Comparison of ENCODE assay signal across 12 mouse cellular contexts in the genomic region with DNA sequence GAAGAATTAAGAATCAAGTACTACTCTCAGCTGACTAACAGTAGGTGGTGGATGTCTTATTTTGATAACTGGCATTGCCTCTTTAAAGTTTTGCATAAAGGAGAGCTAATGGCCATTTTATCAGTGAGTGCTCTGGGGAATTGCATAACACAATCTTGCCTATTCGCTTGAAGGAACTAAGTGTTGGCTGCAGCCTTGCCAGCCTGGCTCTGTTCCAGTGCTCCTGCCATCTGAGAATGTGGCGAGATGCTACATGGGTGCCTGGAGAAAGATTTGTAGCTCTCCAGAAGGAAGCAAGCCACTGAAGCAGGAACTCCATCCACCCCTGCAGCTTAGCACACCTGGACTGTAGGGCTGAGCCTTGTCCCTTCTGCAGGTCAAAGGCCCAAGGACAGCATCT.
DNase-seq lines count a peak whose midpoint lies in the region; ATAC-seq and TF ChIP-seq lines count a peak whose summit lies in the region.
"Had no signal": no experiment of that assay in that cellular context is flagged by ENCODE, and none has a peak within 500 bp of the region (broad histone marks: within the 10 kb centered on the region; RNA-seq: fewer than 3 reads in every experiment).

No protein-coding gene starts in this region.

- no peak for TF ChIP-seq CTCF in cerebellum, adult 2 months (IDR thresholded peaks at IDR 0.05; ENCODE audit: borderline replicate concordance, insufficient read depth, low read depth, low read length)
- no peak for TF ChIP-seq CTCF in intestine, postnatal 0 days (IDR thresholded peaks at IDR 0.05; ENCODE audit: low read depth)

- peak; percentile 18 for DNase-seq in kidney, adult 11 months
- peak; percentile 7 for DNase-seq in ovary, postnatal 36 days (ENCODE audit: low spot score)
- no peak for DNase-seq in ovary, postnatal 10 days (ENCODE audit: low spot score)
- DNase-seq in cerebellum, adult 2 months: peak; percentile 69 to 76
- peak; percentile 20 to 44 for DNase-seq in kidney, postnatal 36 days
- no peak for DNase-seq in liver, embryonic 11.5 days (ENCODE audit: low spot score)
- DNase-seq: gastrocnemius, postnatal 36 days; liver, embryonic 13.5 days; thymus, adult 2 months had no signal

- H3K9me3 ChIP-seq in kidney, embryonic 14.5 days (ENCODE audit: control insufficient read depth, low read length): no peaks in the 10 kb centered on the region
- no peaks in the 10 kb centered on the region for H3K9me3 ChIP-seq in liver, embryonic 11.5 days (ENCODE audit: control insufficient read depth, low read length)
- no peaks in the 10 kb centered on the region for H3K9me3 ChIP-seq in intestine, postnatal 0 days (ENCODE audit: control insufficient read depth)
- H3K9me3 ChIP-seq: liver, embryonic 13.5 days; neural tube, embryonic 13.5 days had no signal

- no peaks in the 10 kb centered on the region for H3K36me3 ChIP-seq in kidney, embryonic 14.5 days (ENCODE audit: control insufficient read depth, insufficient read depth, low read length)
- no peaks in the 10 kb centered on the region for H3K36me3 ChIP-seq in liver, embryonic 11.5 days (ENCODE audit: control insufficient read depth, insufficient read depth, low read length)
- H3K36me3 ChIP-seq in intestine, postnatal 0 days (ENCODE audit: control insufficient read depth, insufficient read depth): no peaks in the 10 kb centered on the region
- H3K36me3 ChIP-seq: liver, embryonic 13.5 days; neural tube, embryonic 13.5 days had no signal

- H3K4me2 ChIP-seq in kidney, embryonic 14.5 days (replicated peaks; ENCODE audit: low read depth, low read length): no peak overlapping the region
- H3K4me2 ChIP-seq in liver, embryonic 11.5 days: no peak overlapping the region
- H3K4me2 ChIP-seq in intestine, postnatal 0 days (replicated peaks; ENCODE audit: low read depth): no peak overlapping the region
- H3K4me2 ChIP-seq: liver, embryonic 13.5 days; neural tube, embryonic 13.5 days had no signal

- ATAC-seq in kidney, embryonic 14.5 days (ENCODE audit: low FRiP score, low TSS enrichment): no peak
- no peak for ATAC-seq in liver, embryonic 11.5 days (replicated peaks; ENCODE audit: low FRiP score)
- ATAC-seq in intestine, postnatal 0 days: no peak

- no peak for TF ChIP-seq POLR2A in cerebellum, adult 2 months (IDR thresholded peaks at IDR 0.05; ENCODE audit: borderline replicate concordance, insufficient read depth, low read length)

- 0 out of 2 replicates have a peak, but pooled peaks cover 4% of the 10 kb centered on the region for H3K4me1 ChIP-seq in kidney, embryonic 14.5 days (ENCODE audit: control insufficient read depth, insufficient read depth, low read length)
- peaks cover 14% of the 10 kb centered on the region for H3K4me1 ChIP-seq in cerebellum, adult 2 months (ENCODE audit: control insufficient read depth, insufficient read depth, low read length)
- no peaks in the 10 kb centered on the region for H3K4me1 ChIP-seq in liver, embryonic 11.5 days (replicated peaks; ENCODE audit: control insufficient read depth, insufficient read depth, low read length)
- H3K4me1 ChIP-seq in intestine, postnatal 0 days (replicated peaks; ENCODE audit: control insufficient read depth, insufficient read depth, low read length): no peaks in the 10 kb centered on the region
- H3K4me1 ChIP-seq: liver, embryonic 13.5 days; neural tube, embryonic 13.5 days had no signal

- H3K27me3 ChIP-seq in kidney, embryonic 14.5 days (ENCODE audit: control insufficient read depth, insufficient read depth, low read length): no peaks in the 10 kb centered on the region
- H3K27me3 ChIP-seq in cerebellum, adult 2 months (ENCODE audit: control insufficient read depth, insufficient read depth, low read length): no peaks in the 10 kb centered on the region
- no peaks in the 10 kb centered on the region for H3K27me3 ChIP-seq in liver, embryonic 11.5 days (replicated peaks; ENCODE audit: control insufficient read depth, insufficient read depth, low read length)
- H3K27me3 ChIP-seq in intestine, postnatal 0 days (replicated peaks; ENCODE audit: control insufficient read depth, insufficient read depth, low read length): no peaks in the 10 kb centered on the region
- H3K27me3 ChIP-seq: liver, embryonic 13.5 days; neural tube, embryonic 13.5 days had no signal

- H3K4me3 ChIP-seq in kidney, embryonic 14.5 days (ENCODE audit: low read length): no peak overlapping the region
- H3K4me3 ChIP-seq in cerebellum, adult 2 months (replicated peaks; ENCODE audit: insufficient read depth, low read depth, low read length): no peak overlapping the region
- H3K4me3 ChIP-seq in liver, embryonic 11.5 days (ENCODE audit: low read depth, low read length): no peak overlapping the region
- no peak overlapping the region for H3K4me3 ChIP-seq in intestine, postnatal 0 days (ENCODE audit: low read depth, low read length)
- H3K4me3 ChIP-seq: liver, embryonic 13.5 days; neural tube, embryonic 13.5 days had no signal

- no peak overlapping the region for H3K9ac ChIP-seq in kidney, embryonic 14.5 days (ENCODE audit: low read depth, low read length)
- H3K9ac ChIP-seq in liver, embryonic 11.5 days (ENCODE audit: low read depth, low read length): no peak overlapping the region
- H3K9ac ChIP-seq in intestine, postnatal 0 days (ENCODE audit: low read depth, low read length): no peak overlapping the region
- H3K9ac ChIP-seq: liver, embryonic 13.5 days; neural tube, embryonic 13.5 days had no signal

- no peak overlapping the region for H3K27ac ChIP-seq in kidney, embryonic 14.5 days (ENCODE audit: low read depth, low read length)
- H3K27ac ChIP-seq in cerebellum, adult 2 months (ENCODE audit: insufficient read depth, low read length): no peak overlapping the region
- H3K27ac ChIP-seq in liver, embryonic 11.5 days (ENCODE audit: low read depth, low read length): no peak overlapping the region
- no peak overlapping the region for H3K27ac ChIP-seq in intestine, postnatal 0 days (ENCODE audit: low read depth, low read length)
- H3K27ac ChIP-seq: liver, embryonic 13.5 days; neural tube, embryonic 13.5 days had no signal

- 58% methylated on average over 2 of the region's 2 CpGs for WGBS in kidney, embryonic 14.5 days
- WGBS in cerebellum, adult 2 months: 8% methylated on average over 2 of the region's 2 CpGs
- WGBS in liver, embryonic 11.5 days: 73% methylated on average over 2 of the region's 2 CpGs
- WGBS in intestine, postnatal 0 days: 68% methylated on average over 2 of the region's 2 CpGs

Comparison
In these comparisons a context has a peak if more than half of its experiments do, and no peak if none do; other contexts are left out.
1. DNase-seq: peak in kidney, adult 11 months (single experiment), ovary, postnatal 36 days (single experiment), cerebellum, adult 2 months (2 of 2) and kidney, postnatal 36 days (2 of 2); none in ovary, postnatal 10 days (single experiment) and liver, embryonic 11.5 days (single experiment).